Mouse (Mus musculus): ENCODE data around the gene Hcfc1r1.

DNA sequence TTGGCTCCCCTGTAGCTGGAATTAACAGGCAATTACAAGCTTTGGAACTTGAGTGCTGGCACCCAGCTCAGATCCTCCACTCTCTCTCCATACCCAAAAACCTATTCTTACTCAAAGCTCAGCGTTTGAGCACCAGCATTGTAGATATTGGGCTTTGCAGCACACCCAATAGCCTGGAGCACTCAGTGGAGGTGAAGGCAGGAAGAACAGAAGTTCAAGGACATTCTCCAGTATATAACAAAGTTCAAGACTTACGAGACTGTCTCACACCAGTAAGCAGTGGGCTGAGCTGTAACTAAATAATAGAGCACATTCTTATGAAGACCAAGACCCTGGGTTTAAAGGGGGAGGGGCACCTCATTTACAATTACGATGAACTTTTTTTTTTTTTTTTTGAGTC, 635 bp upstream of the Hcfc1r1 start:
- no peak for TF ChIP-seq POLR2A (IDR thresholded peaks at IDR 0.05; ENCODE audit: low read depth, low read length)
- no peak for TF ChIP-seq CTCF (conservative IDR thresholded peaks at IDR 0.05; ENCODE audit: insufficient read depth, insufficient read length, low read depth, low read length)
